Mouse (Mus musculus) limb, embryonic 13.5 days (tissue): ENCODE measurements around the gene Apbb1ip. TPM values are rescaled to one million over a fixed set of nuclear protein-coding genes. Genes with fewer than 3 reads are reported as not detected.
"Not testable (repeated sequence)": the region's sequence is repeated elsewhere in the genome, so short reads cannot be mapped to it uniquely, and the experiment has no call there.

ENCODE experiments used
- ATAC-seq: fragments of 200-750 bp; cut with Nextera tagmentation; 2 replicates; pipeline ENCODE4 v1.8.0; 2017; ENCODE audit warnings: low read depth, moderate number of reproducible peaks, moderate TSS enrichment; ENCODE audit not compliant: low FRiP score
- H3K27ac ChIP-seq: fragments of 300-500 bp; sonication (generic); 2 replicates; pipeline ENCODE4 v1.5.1; 2015; ENCODE audit warnings: inconsistent platforms, mild to moderate bottlenecking, moderate library complexity
- H3K27me3 ChIP-seq: fragments of 300-500 bp; sonication (generic); 2 replicates; pipeline ENCODE4 v1.6.1; 2015; ENCODE audit warnings: mild to moderate bottlenecking, inconsistent platforms
- H3K36me3 ChIP-seq: fragments of 300-500 bp; sonication (generic); 2 replicates; pipeline ENCODE4 v1.6.1; 2015; ENCODE audit warnings: inconsistent platforms, mild to moderate bottlenecking, moderate library complexity
- H3K4me1 ChIP-seq: fragments of 300-500 bp; sonication (generic); 2 replicates; pipeline ENCODE4 v1.6.1; 2015; ENCODE audit warnings: inconsistent platforms
- H3K4me2 ChIP-seq: fragments of 300-500 bp; sonication (generic); replicated peaks from 2 replicates; pipeline ENCODE4 v1.6.1; 2015; ENCODE audit warnings: inconsistent platforms, mild to moderate bottlenecking, moderate library complexity
- H3K4me3 ChIP-seq: fragments of 300-500 bp; sonication (generic); 2 replicates; pipeline ENCODE4 v1.5.1; 2015; ENCODE audit warnings: moderate library complexity, mild to moderate bottlenecking, inconsistent platforms
- H3K9ac ChIP-seq: fragments of 300-500 bp; sonication (generic); 2 replicates; pipeline ENCODE4 v1.6.1; 2015; ENCODE audit warnings: mild to moderate bottlenecking, inconsistent platforms
- H3K9me3 ChIP-seq: fragments of 300-500 bp; sonication (generic); 2 replicates; pipeline ENCODE4 v1.6.1; 2016; ENCODE audit warnings: inconsistent platforms
- WGBS: fragments of 180-500 bp; shearing (Covaris S2); methylation state at CpG from one replicate; pipeline ENCODE4 v1.1.7; 2015; 5-methylcytosine and 5-hydroxymethylcytosine counted together
- polyA plus RNA-seq: library from polyadenylated mRNA; unstranded; fragments of >200 nt; fragmentation: Nextera tagmentation; extraction: Ambion mirVana; gene quantifications from 2 replicates; pipeline ENCODE4 v1.2.1, GENCODE M21; 2015

Apbb1ip gene
- polyA plus RNA-seq, 1 experiment from 2014 or later: 1.8 TPM

- H3K4me3 ChIP-seq: no peak overlapping the region
- WGBS: 78% methylated on average over 2 of the region's 2 CpGs
- no peaks in the 10 kb centered on the region for H3K4me1 ChIP-seq
- H3K9me3 ChIP-seq: no peaks in the 10 kb centered on the region
- H3K27ac ChIP-seq: no peak overlapping the region
- H3K9ac ChIP-seq: no peak overlapping the region
- no peak overlapping the region for H3K4me2 ChIP-seq
- no peak for ATAC-seq
- no peaks in the 10 kb centered on the region for H3K36me3 ChIP-seq
- no peaks in the 10 kb centered on the region for H3K27me3 ChIP-seq
Measured at GRCm38 (mm10) chr2:22862194-22862593, 88.3 kb downstream of the Apbb1ip start.

DNA sequence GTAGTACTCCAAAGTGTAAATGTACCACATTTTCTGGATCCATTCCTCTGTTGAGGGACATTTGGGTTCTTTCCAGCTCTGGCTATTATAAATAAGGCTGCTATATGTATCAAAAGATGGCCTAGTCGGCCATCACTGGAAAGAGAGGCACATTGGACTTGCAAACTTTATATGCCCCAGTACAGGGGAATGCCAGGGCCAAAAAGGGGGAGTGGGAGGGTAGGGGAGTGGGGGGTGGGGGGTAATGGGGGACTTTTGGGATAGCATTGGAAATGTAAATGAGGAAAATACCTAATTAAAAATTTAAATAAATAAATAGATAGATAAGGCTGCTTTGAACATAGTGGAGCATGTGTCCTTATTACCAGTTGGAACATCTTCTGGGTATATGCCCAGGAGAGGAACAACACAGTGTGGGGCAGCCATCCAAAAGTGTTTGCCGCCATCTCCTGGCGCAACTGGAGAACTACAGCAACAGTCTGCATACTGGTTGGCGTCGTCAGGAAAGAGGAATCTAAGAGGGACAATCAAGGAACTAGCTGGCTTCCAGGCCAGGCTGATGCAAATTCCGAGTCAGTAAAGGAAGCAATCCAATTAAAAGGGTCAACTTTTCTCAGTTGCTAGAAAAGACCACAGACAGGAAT, 90.6 kb downstream of the Apbb1ip start:
- not testable (repeated sequence) for H3K36me3 ChIP-seq, H3K27me3 ChIP-seq, H3K4me3 ChIP-seq, H3K27ac ChIP-seq, ATAC-seq, H3K4me2 ChIP-seq, H3K9me3 ChIP-seq, H3K4me1 ChIP-seq, H3K9ac ChIP-seq
- WGBS: 3% methylated on average over 6 of the region's 6 CpGs

GRCm38 (mm10) chr2:22865818-22866217, 91.9 kb downstream of the Apbb1ip start:
- ATAC-seq: no peak
- no peak overlapping the region for H3K4me2 ChIP-seq

GRCm38 (mm10) chr2:22866894-22867424, 93.1 kb downstream of the Apbb1ip start:
- Histone ChIP-seq H3K4me1 (no peaks in the 10 kb centered on the region), H3K27me3 (no peaks in the 10 kb centered on the region), H3K9ac (no peak overlapping the region), H3K27ac (no peak overlapping the region), H3K4me3 (no peak overlapping the region), H3K9me3 (no peaks in the 10 kb centered on the region), H3K36me3 (no peaks in the 10 kb centered on the region), H3K4me2 (no peak overlapping the region)
- 71% methylated on average over 7 of the region's 7 CpGs for WGBS
- no peak for ATAC-seq

More at GRCm38 (mm10) chr2:22865818-22866217, 91.9 kb downstream of the Apbb1ip start:
- no peaks in the 10 kb centered on the region for H3K36me3 ChIP-seq
- no peaks in the 10 kb centered on the region for H3K27me3 ChIP-seq
- H3K27ac ChIP-seq: no peak overlapping the region
- no peaks in the 10 kb centered on the region for H3K4me1 ChIP-seq
- H3K9ac ChIP-seq: no peak overlapping the region
- no peak overlapping the region for H3K4me3 ChIP-seq
- 84% methylated on average over 1 of the region's 1 CpGs for WGBS
- H3K9me3 ChIP-seq: no peaks in the 10 kb centered on the region

- no peaks in the 10 kb centered on the region for H3K27me3 ChIP-seq
- 86% methylated on average over 1 of the region's 1 CpGs for WGBS
- no peak overlapping the region for H3K9ac ChIP-seq
- no peaks in the 10 kb centered on the region for H3K9me3 ChIP-seq
- H3K4me3 ChIP-seq: no peak overlapping the region
- no peaks in the 10 kb centered on the region for H3K4me1 ChIP-seq
- no peak for ATAC-seq
- H3K36me3 ChIP-seq: no peaks in the 10 kb centered on the region
- H3K4me2 ChIP-seq: no peak overlapping the region
- no peak overlapping the region for H3K27ac ChIP-seq
Measured at GRCm38 (mm10) chr2:22873159-22873558, 99.3 kb downstream of the Apbb1ip start.

DNA sequence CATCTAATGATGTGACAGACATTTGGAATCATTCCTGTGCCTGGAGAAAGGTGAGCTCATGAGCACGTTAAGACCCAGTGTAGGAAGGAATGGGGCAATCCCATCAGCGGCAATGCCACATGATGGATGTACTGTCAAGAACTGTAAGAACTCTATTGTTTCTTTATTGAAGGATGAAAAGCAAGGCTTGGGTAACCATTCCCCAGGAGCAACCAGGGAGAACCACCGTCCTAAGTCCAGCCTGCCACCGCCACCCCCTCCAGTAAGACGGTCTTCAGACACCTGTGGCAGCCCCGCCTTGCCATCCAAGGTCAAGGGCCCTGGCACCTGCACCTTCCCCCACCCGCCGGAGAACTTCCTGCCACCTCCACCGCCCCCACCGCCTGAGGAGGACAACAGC, 100.7 kb downstream of the Apbb1ip start:
- no peaks in the 10 kb centered on the region for H3K36me3 ChIP-seq
- H3K9ac ChIP-seq: no peak overlapping the region
- H3K4me3 ChIP-seq: no peak overlapping the region
- no peak overlapping the region for H3K4me2 ChIP-seq
- H3K27me3 ChIP-seq: no peaks in the 10 kb centered on the region
- WGBS: 51% methylated on average over 10 of the region's 10 CpGs
- no peak for ATAC-seq
- H3K27ac ChIP-seq: no peak overlapping the region
- no peaks in the 10 kb centered on the region for H3K4me1 ChIP-seq
- H3K9me3 ChIP-seq: no peaks in the 10 kb centered on the region

- H3K4me2 ChIP-seq: no peak overlapping the region
- H3K9ac ChIP-seq: no peak overlapping the region
- no peaks in the 10 kb centered on the region for H3K9me3 ChIP-seq
- H3K36me3 ChIP-seq: no peaks in the 10 kb centered on the region
- H3K27ac ChIP-seq: no peak overlapping the region
- no peaks in the 10 kb centered on the region for H3K27me3 ChIP-seq
- no peak overlapping the region for H3K4me3 ChIP-seq
- WGBS: 87% methylated on average over 3 of the region's 3 CpGs
- ATAC-seq: no peak
- no peaks in the 10 kb centered on the region for H3K4me1 ChIP-seq
Measured at GRCm38 (mm10) chr2:22876614-22877013, 102.7 kb downstream of the Apbb1ip start.

- no peaks in the 10 kb centered on the region for H3K9me3 ChIP-seq
- H3K27ac ChIP-seq: no peak overlapping the region
- H3K9ac ChIP-seq: no peak overlapping the region
- no peaks in the 10 kb centered on the region for H3K36me3 ChIP-seq
- ATAC-seq: no peak
- no peaks in the 10 kb centered on the region for H3K27me3 ChIP-seq
- H3K4me2 ChIP-seq: no peak overlapping the region
- no peaks in the 10 kb centered on the region for H3K4me1 ChIP-seq
- H3K4me3 ChIP-seq: no peak overlapping the region
- 27% methylated on average over 1 of the region's 1 CpGs for WGBS
Measured at GRCm38 (mm10) chr2:22878781-22879180, 104.9 kb downstream of the Apbb1ip start.

GRCm38 (mm10) chr2:22880726-22881125, 106.8 kb downstream of the Apbb1ip start:
- not testable (repeated sequence) for H3K36me3 ChIP-seq, H3K9me3 ChIP-seq, H3K9ac ChIP-seq, H3K4me1 ChIP-seq, H3K27ac ChIP-seq, H3K27me3 ChIP-seq, ATAC-seq, H3K4me2 ChIP-seq, H3K4me3 ChIP-seq
- 73% methylated on average over 3 of the region's 3 CpGs for WGBS

DNA sequence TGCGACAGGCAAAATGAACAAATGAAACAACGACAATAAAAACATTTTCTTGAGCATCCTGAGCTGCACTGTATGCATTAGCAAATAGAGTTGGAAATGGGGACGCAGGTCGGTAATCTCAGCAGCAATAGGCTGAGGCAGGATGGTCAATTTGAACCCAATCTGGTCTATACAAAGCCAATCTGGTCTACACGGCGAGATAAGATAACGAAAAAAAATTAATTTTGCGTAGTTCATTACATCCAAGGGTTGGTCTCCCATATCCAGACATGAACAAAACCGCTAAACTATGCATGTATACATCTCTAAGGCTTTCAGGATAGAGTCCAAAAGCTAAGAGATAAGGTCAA, 121.0 kb downstream of the Apbb1ip start:
- peak overlapping the region; percentile 75 for H3K9ac ChIP-seq
- peak overlapping the region; percentile 84 for H3K4me2 ChIP-seq
- H3K4me3 ChIP-seq: peak overlapping the region; percentile 65
- ATAC-seq: peak; percentile 55; the same call in 1 of the 2 replicates
- no peaks in the 10 kb centered on the region for H3K27me3 ChIP-seq
- H3K36me3 ChIP-seq: no peaks in the 10 kb centered on the region
- 26% methylated on average over 9 of the region's 9 CpGs for WGBS
- no peaks in the 10 kb centered on the region for H3K9me3 ChIP-seq
- peaks cover 4% of the 10 kb centered on the region; the same call in 1 of the 2 replicates for H3K4me1 ChIP-seq
- no peak overlapping the region for H3K27ac ChIP-seq

DNA sequence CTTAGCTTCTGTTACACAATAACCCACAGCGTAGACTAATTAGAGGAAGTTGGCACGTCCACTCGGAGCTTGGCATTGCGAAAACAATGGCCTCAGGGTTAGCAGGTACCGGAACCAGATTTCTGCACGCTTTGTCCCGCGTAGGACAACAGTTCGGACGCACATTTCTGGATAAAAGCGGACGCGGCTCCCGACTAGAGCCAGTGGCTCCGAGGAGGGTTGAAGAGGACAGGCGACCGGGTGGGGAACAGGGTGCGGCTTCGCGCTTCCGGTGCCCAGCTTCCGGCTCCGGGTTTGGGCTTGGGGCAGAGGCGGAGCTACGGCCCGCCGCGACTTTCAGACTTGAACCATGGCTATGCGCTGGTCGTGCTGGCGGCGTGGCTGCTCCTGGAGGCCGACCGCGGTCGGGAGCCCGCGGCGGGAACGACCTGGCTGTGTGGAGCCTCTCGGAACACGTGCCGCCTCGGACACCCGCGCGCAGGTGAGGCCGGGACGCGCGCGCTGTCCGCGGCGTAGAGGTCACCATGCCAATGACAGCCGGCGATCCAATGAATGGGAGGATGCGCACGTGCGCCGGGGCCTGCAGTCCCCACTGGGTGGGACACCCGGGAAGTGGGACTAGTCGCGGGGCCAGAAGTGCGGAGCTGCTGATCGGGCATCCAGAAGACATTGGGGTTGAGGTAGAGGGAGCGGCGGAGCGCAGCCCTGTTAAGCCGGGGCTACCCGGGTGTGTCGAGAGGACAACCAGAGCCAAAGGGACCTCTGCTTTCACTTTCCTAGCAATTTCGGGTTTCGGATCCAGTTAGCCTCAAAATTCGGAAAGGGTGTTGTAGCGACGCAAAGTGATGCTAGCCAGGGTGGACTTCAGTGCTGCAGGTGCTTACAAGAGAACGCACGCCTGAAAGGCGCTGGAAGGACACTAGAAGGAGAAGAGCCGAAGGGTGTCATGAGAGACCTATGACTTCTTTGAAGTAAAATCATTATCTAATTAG, 121.7 kb downstream of the Apbb1ip start, which contains the start of gene Pdss1:
Gene Pdss1 (plus strand): TSS at position 241 of the 992 bp plus-strand sequence.
- H3K27ac ChIP-seq: no peak within 1 kb of the TSS
- under 1% methylated on average over 69 of the region's 81 CpGs for WGBS
- peaks cover 4% of the 10 kb centered on the region; the same call in 1 of the 2 replicates for H3K4me1 ChIP-seq
- no peaks in the 10 kb centered on the region for H3K27me3 ChIP-seq
- H3K36me3 ChIP-seq: no peaks in the 10 kb centered on the region
- H3K4me2 ChIP-seq: peak within 1 kb of the TSS; percentile 84
- no peaks in the 10 kb centered on the region for H3K9me3 ChIP-seq
- H3K4me3 ChIP-seq: peak within 1 kb of the TSS; percentile 65
- peak; percentile 97 for ATAC-seq
- peak within 1 kb of the TSS; percentile 75 for H3K9ac ChIP-seq

DNA sequence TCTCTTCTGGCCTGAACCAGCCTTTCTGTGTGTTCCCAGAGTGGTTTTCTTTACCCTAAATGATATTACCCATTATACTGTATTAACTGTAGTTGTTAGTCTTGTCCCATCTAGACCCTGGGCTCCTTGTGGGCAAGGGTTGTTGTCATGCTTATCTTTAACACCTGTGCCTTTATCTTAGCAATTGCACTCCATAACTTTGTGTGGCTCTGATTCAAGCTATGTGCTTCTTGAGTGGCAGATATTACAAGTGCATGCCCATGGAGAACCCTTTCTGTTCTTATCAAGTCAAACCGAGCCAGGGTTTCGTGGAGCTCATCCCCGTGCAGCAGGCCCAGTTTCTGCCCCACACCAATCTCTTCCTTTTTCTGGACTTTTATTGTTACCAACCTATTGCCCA, 130.1 kb downstream of the Apbb1ip start:
- Histone ChIP-seq H3K9me3 (no peaks in the 10 kb centered on the region), H3K4me1 (no peaks in the 10 kb centered on the region), H3K4me3 (no peak overlapping the region), H3K27ac (no peak overlapping the region), H3K9ac (no peak overlapping the region), H3K36me3 (peaks cover 37% of the 10 kb centered on the region), H3K27me3 (no peaks in the 10 kb centered on the region), H3K4me2 (no peak overlapping the region)
- 95% methylated on average over 3 of the region's 3 CpGs for WGBS
- ATAC-seq: no peak
